Comparison of ENCODE assay signal across 8 mouse cellular contexts in the genomic region with DNA sequence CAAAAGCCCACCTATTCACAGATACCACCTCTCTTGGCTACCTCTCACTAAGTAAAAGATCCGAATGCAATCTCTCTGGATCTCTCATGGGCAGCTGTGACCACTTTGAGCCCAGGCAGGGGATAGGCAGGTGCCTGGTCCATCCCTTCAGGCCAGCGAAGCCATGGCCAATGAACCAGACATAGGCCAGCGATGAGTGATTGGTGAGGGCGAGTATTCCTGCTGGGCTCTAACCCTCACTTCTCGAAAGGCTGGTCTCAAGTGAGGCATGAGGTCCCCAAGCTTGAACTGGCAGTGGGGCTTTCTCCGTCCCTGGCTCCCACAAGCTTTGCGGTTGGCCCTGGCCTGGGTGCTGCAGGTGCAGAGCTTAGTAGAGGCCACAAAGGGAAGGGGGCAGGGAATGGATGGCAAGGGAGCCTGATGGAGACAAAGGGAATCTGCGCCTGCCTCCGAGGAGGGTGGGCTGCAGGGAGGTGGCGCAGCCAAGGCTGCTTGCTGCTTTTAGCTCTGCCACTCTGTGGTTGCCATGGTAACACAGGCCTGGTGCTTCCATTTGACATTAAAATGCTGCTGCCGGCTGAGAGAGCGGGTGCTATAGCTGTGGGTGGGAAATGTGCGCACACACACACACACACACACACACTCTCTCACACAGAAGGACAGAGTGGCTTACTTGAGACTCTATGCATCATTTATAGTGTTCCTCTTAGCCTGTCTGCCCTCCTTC. TPM values are rescaled to one million over a fixed set of nuclear protein-coding genes. Genes with fewer than 3 reads are reported as not detected.
DNase-seq lines count a peak whose midpoint lies in the region; ATAC-seq and TF ChIP-seq lines count a peak whose summit lies in the region.

No protein-coding gene starts in this region.

- WGBS in hindbrain, embryonic 10.5 days: 13% methylated on average over 13 of the region's 13 CpGs

- ATAC-seq in cerebellum, adult (ENCODE audit: insufficient number of reproducible peaks, low FRiP score, low TSS enrichment): no peak; the same call in 1 of the 2 replicates

- peak overlapping the region; percentile 32 for H3K4me3 ChIP-seq in hindbrain, embryonic 10.5 days
- H3K4me3 ChIP-seq in gastrocnemius, adult 2 months: no peak overlapping the region

- TF ChIP-seq CTCF in gastrocnemius, adult 2 months (IDR thresholded peaks at IDR 0.05): no peak

- intact Hi-C loops in left cerebral cortex, postnatal 14 days (cut with DNase I): no loop called here
- intact Hi-C loops in gastrocnemius, adult 2 months (cut with DNase I): no loop called here

- DNase-seq in cerebellum, adult 11 months: peak; percentile 14
- peak; percentile 31 to 41 for DNase-seq in cerebellum, postnatal 36 days
- peak; percentile 85 for DNase-seq in hindbrain, embryonic 10.5 days (ENCODE audit: low spot score)
- DNase-seq in left cerebral cortex, postnatal 14 days (ENCODE audit: low spot score in 2 of 2): peak; percentile 96 to 99
- peak; percentile 96 for DNase-seq in retina, postnatal 1 day
- DNase-seq in gastrocnemius, adult 2 months: no peak
- no peak for DNase-seq in kidney, adult 11 months

- H3K27me3 ChIP-seq in hindbrain, embryonic 10.5 days (ENCODE audit: insufficient read depth, poor library complexity, severe bottlenecking): peaks cover 16% of the 10 kb centered on the region; the same call in 1 of the 2 replicates

- peak overlapping the region; percentile 92 for H3K27ac ChIP-seq in hindbrain, embryonic 10.5 days
- no peak overlapping the region for H3K27ac ChIP-seq in gastrocnemius, adult 2 months

- no peaks in the 10 kb centered on the region for H3K9me3 ChIP-seq in hindbrain, embryonic 10.5 days

- H3K36me3 ChIP-seq in hindbrain, embryonic 10.5 days: no peaks in the 10 kb centered on the region

- peaks cover 46% of the 10 kb centered on the region for H3K4me1 ChIP-seq in hindbrain, embryonic 10.5 days (replicated peaks)

RNA-seq across cellular contexts. Expression of a gene that starts 27.1 kb away (rescaled TPM):
- 7.0 and 18.0 TPM in 2 replicates for polyA plus RNA-seq in hindbrain, embryonic 10.5 days (2016; fragmentation: Nextera tagmentation; extraction: Ambion mirVana)
- total RNA-seq in left cerebral cortex, postnatal 14 days (2021): 100 to 1,000 TPM; 359 to 367 TPM
- total RNA-seq in gastrocnemius, adult 2 months (2021): under 1 TPM; 0.20 to 0.42 TPM

Comparison
In these comparisons a context has a peak if more than half of its experiments do, and no peak if none do; other contexts are left out.
1. DNase-seq: peak in cerebellum, adult 11 months (single experiment), cerebellum, postnatal 36 days (2 of 2), hindbrain, embryonic 10.5 days (single experiment), left cerebral cortex, postnatal 14 days (2 of 2) and retina, postnatal 1 day (single experiment); none in gastrocnemius, adult 2 months (single experiment) and kidney, adult 11 months (single experiment).
2. RNA of a gene that starts 27.1 kb away (total RNA-seq): 359 to 367 TPM in left cerebral cortex, postnatal 14 days; 0.20 to 0.42 TPM in gastrocnemius, adult 2 months; every median in the first group is over 100 times any median in the second.